Mouse (Mus musculus): Measurements from ENCODE around the gene Pml. TPM values are rescaled to one million over a fixed set of nuclear protein-coding genes. Genes with fewer than 3 reads are reported as not detected.

Gene Pml
- polyA plus RNA-seq, 1 experiment = 24.3 TPM

- Histone ChIP-seq H3ac (ENCODE audit: control insufficient read depth, insufficient read length, low read depth) (no peak overlapping the region), H3K36me3 (ENCODE audit: control insufficient read depth, insufficient read depth) (peaks cover 80% of the 10 kb centered on the region), H3K79me2 (ENCODE audit: control insufficient read depth, insufficient read depth) (no peaks in the 10 kb centered on the region), H3K4me3 (ENCODE audit: insufficient read depth, poor library complexity, severe bottlenecking) (no peak overlapping the region), H3K79me3 (ENCODE audit: low read depth) (no peaks in the 10 kb centered on the region), H3K27me3 (ENCODE audit: control insufficient read depth, insufficient read depth, insufficient read length) (no peaks in the 10 kb centered on the region)
- peak; percentile 13 for TF ChIP-seq CTCF (IDR thresholded peaks at IDR 0.05; ENCODE audit: control insufficient read depth, insufficient read depth, insufficient read length)
- no peak for TF ChIP-seq MYOG (IDR thresholded peaks at IDR 0.05; ENCODE audit: control insufficient read depth, extremely low read depth, insufficient read length)
These were observed 23.4 kb downstream of the Pml start for GRCm38 (mm10) chr9:58225915-58226913.

DNA sequence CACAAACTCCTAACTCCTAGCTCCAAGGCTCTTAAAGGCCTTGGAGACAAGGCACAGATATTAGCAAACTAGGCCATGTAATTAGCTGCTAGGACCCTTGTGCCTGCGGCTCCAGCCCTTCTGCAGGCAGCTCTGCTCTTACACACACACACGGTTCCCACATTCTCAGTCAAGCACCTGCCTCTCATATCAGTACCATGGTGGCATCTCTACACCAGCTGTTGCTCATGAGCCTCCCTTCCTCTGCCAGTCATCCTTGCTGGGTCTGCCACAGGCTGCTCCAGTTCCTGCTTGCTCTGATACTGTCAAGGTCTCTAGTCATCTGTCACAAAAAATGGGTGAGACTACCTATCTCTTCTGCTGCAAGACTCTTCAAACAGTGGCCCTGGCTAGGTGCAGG, 25.2 kb downstream of the Pml start:
- Histone ChIP-seq H3ac (ENCODE audit: control insufficient read depth, insufficient read length, low read depth) (no peak overlapping the region), H3K4me3 (ENCODE audit: insufficient read depth, poor library complexity, severe bottlenecking) (no peak overlapping the region), H3K79me3 (ENCODE audit: low read depth) (no peaks in the 10 kb centered on the region), H3K27me3 (ENCODE audit: control insufficient read depth, insufficient read depth, insufficient read length) (no peaks in the 10 kb centered on the region), H3K79me2 (ENCODE audit: control insufficient read depth, insufficient read depth) (no peaks in the 10 kb centered on the region), H3K36me3 (ENCODE audit: control insufficient read depth, insufficient read depth) (peaks cover 81% of the 10 kb centered on the region)
- TF ChIP-seq CTCF (IDR thresholded peaks at IDR 0.05; ENCODE audit: control insufficient read depth, insufficient read depth, insufficient read length) (no peak), MYOD1 (IDR thresholded peaks at IDR 0.05; ENCODE audit: control insufficient read depth, insufficient read length, low read depth) (no peak), CEBPB (IDR thresholded peaks at IDR 0.05; ENCODE audit: low read depth) (no peak), MAX (IDR thresholded peaks at IDR 0.05) (no peak), MYOG (IDR thresholded peaks at IDR 0.05; ENCODE audit: control insufficient read depth, extremely low read depth, insufficient read length) (no peak), FOSL1 (IDR thresholded peaks at IDR 0.05; ENCODE audit: insufficient read depth, low read length, poor library complexity, severe bottlenecking) (no peak), USF1 (IDR thresholded peaks at IDR 0.05; ENCODE audit: low read depth) (no peak)

- Histone ChIP-seq H3ac (ENCODE audit: control insufficient read depth, insufficient read length, low read depth) (no peak overlapping the region), H3K79me2 (ENCODE audit: control insufficient read depth, insufficient read depth) (no peaks in the 10 kb centered on the region), H3K36me3 (ENCODE audit: control insufficient read depth, insufficient read depth) (peaks cover 51% of the 10 kb centered on the region), H3K27me3 (ENCODE audit: control insufficient read depth, insufficient read depth, insufficient read length) (no peaks in the 10 kb centered on the region), H3K79me3 (ENCODE audit: low read depth) (no peaks in the 10 kb centered on the region), H3K4me3 (ENCODE audit: insufficient read depth, poor library complexity, severe bottlenecking) (no peak overlapping the region)
- TF ChIP-seq CTCF (IDR thresholded peaks at IDR 0.05; ENCODE audit: control insufficient read depth, insufficient read depth, insufficient read length) (peak; percentile 29), CEBPB (IDR thresholded peaks at IDR 0.05; ENCODE audit: low read depth) (no peak), MYOD1 (IDR thresholded peaks at IDR 0.05; ENCODE audit: control insufficient read depth, insufficient read length, low read depth) (no peak), MAX (IDR thresholded peaks at IDR 0.05) (no peak), USF1 (IDR thresholded peaks at IDR 0.05; ENCODE audit: low read depth) (no peak)
These were observed 29.2 kb downstream of the Pml start for GRCm38 (mm10) chr9:58220218-58220903.

DNA sequence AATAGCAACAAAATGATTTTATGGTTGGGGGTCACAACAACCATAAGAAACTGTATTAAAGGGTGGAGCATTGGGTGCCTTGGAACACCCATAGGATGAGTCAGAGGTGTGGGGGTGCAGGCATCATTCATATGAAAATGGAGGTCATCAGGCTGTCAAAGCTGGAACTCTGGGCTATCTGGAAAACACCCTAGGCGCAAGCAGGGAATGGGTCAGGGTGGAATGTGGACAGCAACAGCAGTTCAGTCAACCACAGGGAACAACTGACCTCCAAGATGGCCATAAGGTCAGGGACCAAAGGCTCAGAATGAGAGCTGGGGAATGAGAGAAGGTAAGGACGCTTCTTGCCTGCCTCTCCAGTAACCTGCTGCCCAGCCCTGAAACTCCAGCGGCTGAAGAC, 31.0 kb downstream of the Pml start:
- no peaks in the 10 kb centered on the region for H3K79me2 ChIP-seq (ENCODE audit: control insufficient read depth, insufficient read depth)
- no peak overlapping the region for H3ac ChIP-seq (ENCODE audit: control insufficient read depth, insufficient read length, low read depth)
- no peak overlapping the region for H3K4me3 ChIP-seq (ENCODE audit: insufficient read depth, poor library complexity, severe bottlenecking)
- no peaks in the 10 kb centered on the region for H3K27me3 ChIP-seq (ENCODE audit: control insufficient read depth, insufficient read depth, insufficient read length)
- no peaks in the 10 kb centered on the region for H3K79me3 ChIP-seq (ENCODE audit: low read depth)
- peaks cover 38% of the 10 kb centered on the region for H3K36me3 ChIP-seq (ENCODE audit: control insufficient read depth, insufficient read depth)
- TF ChIP-seq MAX (IDR thresholded peaks at IDR 0.05) (no peak), CTCF (IDR thresholded peaks at IDR 0.05; ENCODE audit: control insufficient read depth, insufficient read depth, insufficient read length) (no peak), USF1 (IDR thresholded peaks at IDR 0.05; ENCODE audit: low read depth) (no peak), CEBPB (IDR thresholded peaks at IDR 0.05; ENCODE audit: low read depth) (no peak)

DNA sequence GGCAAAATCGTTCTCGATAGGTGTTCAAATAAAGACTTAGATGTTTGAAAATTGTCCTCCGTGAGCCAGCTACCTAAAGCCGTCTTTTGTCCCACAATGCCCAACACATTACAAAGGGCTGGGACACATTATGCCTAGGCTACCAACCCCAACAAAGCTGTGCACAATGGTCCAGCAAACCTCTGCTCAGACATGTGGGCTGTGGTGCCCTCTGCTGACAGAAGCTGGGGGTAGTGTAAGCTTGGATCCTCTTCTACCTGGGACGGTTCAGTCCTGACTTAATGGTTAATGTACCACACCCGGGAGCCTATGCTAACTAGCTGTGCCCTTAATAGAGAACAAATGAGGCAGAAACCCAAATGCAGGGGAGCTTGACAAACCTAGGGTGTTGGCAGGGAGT, 33.2 kb downstream of the Pml start:
- Histone ChIP-seq H3K79me3 (ENCODE audit: low read depth) (no peaks in the 10 kb centered on the region), H3K27me3 (ENCODE audit: control insufficient read depth, insufficient read depth, insufficient read length) (no peaks in the 10 kb centered on the region), H3K36me3 (ENCODE audit: control insufficient read depth, insufficient read depth) (peaks cover 19% of the 10 kb centered on the region), H3ac (ENCODE audit: control insufficient read depth, insufficient read length, low read depth) (no peak overlapping the region), H3K4me3 (ENCODE audit: insufficient read depth, poor library complexity, severe bottlenecking) (no peak overlapping the region), H3K79me2 (ENCODE audit: control insufficient read depth, insufficient read depth) (no peaks in the 10 kb centered on the region)
- TF ChIP-seq USF1 (IDR thresholded peaks at IDR 0.05; ENCODE audit: low read depth) = no peak
- TF ChIP-seq CTCF (IDR thresholded peaks at IDR 0.05; ENCODE audit: control insufficient read depth, insufficient read depth, insufficient read length) = peak; percentile 67
